Mouse (Mus musculus) ovary, adult 2 months (tissue): Measurements from ENCODE around the gene Zfp414. TPM values are rescaled to one million over a fixed set of nuclear protein-coding genes. Genes with fewer than 3 reads are reported as not detected.

Experiments used
- polyA plus RNA-seq: library from polyadenylated mRNA; depleted of rRNA; stranded (reverse); fragments of >200 nt; gene quantifications from 2 replicates; pipeline ENCODE4 v1.2.3, GENCODE M21; 2012; rRNA removed

Gene Zfp414
- polyA plus RNA-seq: 68.7 and 113 TPM in 2 replicates

GRCm38 (mm10) chr17:33628621-33629486 is at the start of gene Zfp414:
Zfp414 (plus strand) TSS chr17:33629090.

GRCm38 (mm10) chr17:33637516-33638276 is 8.8 kb downstream of the Zfp414 start, which contains the start of gene Pram1:
Pram1 (plus strand) TSS chr17:33638056.

Other genes with a start within 250 kb of the Zfp414 start
- gene Zfp101, start 234.4 kb upstream of the Zfp414 start, polyA plus RNA-seq: 1.0 and 1.4 TPM in 2 replicates
- gene Actl9, start 196.2 kb upstream of the Zfp414 start, polyA plus RNA-seq: 0.26 and 0.38 TPM in 2 replicates
- 249 and 256 TPM in 2 replicates for gene Adamts10, start 104.9 kb upstream of the Zfp414 start, polyA plus RNA-seq
- 5.1 and 5.2 TPM in 2 replicates for gene Myo1f, start 73.4 kb upstream of the Zfp414 start, polyA plus RNA-seq
- 1.1 and 1.4 TPM in 2 replicates for gene Pram1, start 9.0 kb downstream of the Zfp414 start, polyA plus RNA-seq
- 145 and 173 TPM in 2 replicates for gene Hnrnpm, start 57.8 kb downstream of the Zfp414 start, polyA plus RNA-seq
- 93.6 and 111 TPM in 2 replicates for gene March2, start 89.6 kb downstream of the Zfp414 start, polyA plus RNA-seq
- 589 and 629 TPM in 2 replicates for gene Rab11b, start 131.4 kb downstream of the Zfp414 start, polyA plus RNA-seq
- gene Angptl4, start 152.7 kb downstream of the Zfp414 start, polyA plus RNA-seq: 133 and 185 TPM in 2 replicates
- gene Kank3, start 181.4 kb downstream of the Zfp414 start, polyA plus RNA-seq: 193 and 200 TPM in 2 replicates
- 1,023 and 1,245 TPM in 2 replicates for gene Rps28, start 195.5 kb downstream of the Zfp414 start, polyA plus RNA-seq
- gene Ndufa7, start 195.5 kb downstream of the Zfp414 start, polyA plus RNA-seq: 549 and 689 TPM in 2 replicates
- 124 and 183 TPM in 2 replicates for gene Cd320, start 214.0 kb downstream of the Zfp414 start, polyA plus RNA-seq
- gene Gm7029, start 244.7 kb downstream of the Zfp414 start, polyA plus RNA-seq: not detected in 2 replicates